Mouse (Mus musculus) kidney, embryonic 14.5 days (tissue): ENCODE data around the gene Aldh3a1. TPM values are rescaled to one million over a fixed set of nuclear protein-coding genes. Genes with fewer than 3 reads are reported as not detected.

Experiments
- ATAC-seq: fragments of 200-750 bp; cut with Nextera tagmentation; 2 replicates; pipeline ENCODE4 v1.8.0; 2017; ENCODE audit warnings: moderate number of reproducible peaks, mild to moderate bottlenecking, moderate TSS enrichment, moderate library complexity; ENCODE audit not compliant: low FRiP score, low TSS enrichment
- H3K27ac ChIP-seq: fragments of 300-500 bp; sonication (generic); 2 replicates; pipeline ENCODE4 v1.5.1; 2014; ENCODE audit warnings: low read depth, mild to moderate bottlenecking, low read length, moderate library complexity, mixed read lengths
- H3K27me3 ChIP-seq: fragments of 300-500 bp; sonication (generic); 2 replicates; pipeline ENCODE4 v1.6.1; 2014; ENCODE audit warnings: mild to moderate bottlenecking, low read length; ENCODE audit not compliant: control insufficient read depth, insufficient read depth
- H3K36me3 ChIP-seq: fragments of 300-500 bp; sonication (generic); 2 replicates; pipeline ENCODE4 v1.6.1; 2014; ENCODE audit warnings: low read length, mixed read lengths; ENCODE audit not compliant: control insufficient read depth, insufficient read depth
- H3K4me1 ChIP-seq: fragments of 300-500 bp; sonication (generic); 2 replicates; pipeline ENCODE4 v1.6.1; 2014; ENCODE audit warnings: low read length, mixed read lengths; ENCODE audit not compliant: control insufficient read depth, insufficient read depth
- H3K4me2 ChIP-seq: fragments of 300-500 bp; sonication (generic); replicated peaks from 2 replicates; pipeline ENCODE4 v1.6.1; 2014; ENCODE audit warnings: low read depth, mild to moderate bottlenecking, low read length
- H3K4me3 ChIP-seq: fragments of 300-500 bp; sonication (generic); 2 replicates; pipeline ENCODE4 v1.5.1; 2014; ENCODE audit warnings: mild to moderate bottlenecking, low read length
- H3K9ac ChIP-seq: fragments of 300-500 bp; sonication (generic); 2 replicates; pipeline ENCODE4 v1.6.1; 2014; ENCODE audit warnings: low read depth, mild to moderate bottlenecking, low read length, moderate library complexity
- H3K9me3 ChIP-seq: fragments of 300-500 bp; sonication (generic); 2 replicates; pipeline ENCODE4 v1.6.1; 2016; ENCODE audit warnings: low read length; ENCODE audit not compliant: control insufficient read depth
- WGBS: fragments of 180-500 bp; shearing (Covaris S2); extraction: QIAGEN DNeasy Blood & Tissue Kit; methylation state at CpG from one replicate; pipeline ENCODE4 v1.1.7; 2014; 5-methylcytosine and 5-hydroxymethylcytosine counted together
- polyA plus RNA-seq: library from polyadenylated mRNA; unstranded; fragments of >200 nt; fragmentation: Nextera tagmentation; extraction: Ambion mirVana; gene quantifications from 2 replicates; pipeline ENCODE4 v1.2.1, GENCODE M21; 2014

Gene Aldh3a1
- not detected in 2 replicates for polyA plus RNA-seq

- H3K27ac ChIP-seq: no peak within 1 kb of the TSS
- no peaks in the 10 kb centered on the region for H3K36me3 ChIP-seq
- 60% methylated on average over 10 of the region's 10 CpGs for WGBS
Observed at GRCm38 (mm10) chr11:61207487-61208246, at the start of gene Aldh3a1. Gene Aldh3a1, plus strand, starts transcription at chr11:61207537.

GRCm38 (mm10) chr11:61158141-61158540 lies 49.2 kb upstream of the Aldh3a1 start:
- peaks cover 99% of the 10 kb centered on the region for H3K36me3 ChIP-seq
- WGBS: 83% methylated on average over 3 of the region's 3 CpGs
- no peak overlapping the region for H3K4me3 ChIP-seq
- H3K27me3 ChIP-seq: no peaks in the 10 kb centered on the region
- no peak overlapping the region for H3K27ac ChIP-seq
- H3K9me3 ChIP-seq: no peaks in the 10 kb centered on the region
- H3K9ac ChIP-seq: no peak overlapping the region
- H3K4me1 ChIP-seq: no peaks in the 10 kb centered on the region
- no peak overlapping the region for H3K4me2 ChIP-seq
- no peak for ATAC-seq

More at GRCm38 (mm10) chr11:61207487-61208246, at the start of gene Aldh3a1:
- peaks cover 10% of the 10 kb centered on the region; the same call in 1 of the 2 replicates for H3K27me3 ChIP-seq
- H3K4me3 ChIP-seq: no peak within 1 kb of the TSS
- no peak within 1 kb of the TSS for H3K9ac ChIP-seq
- ATAC-seq: no peak
- no peak within 1 kb of the TSS for H3K4me2 ChIP-seq
- no peaks in the 10 kb centered on the region for H3K4me1 ChIP-seq
- no peaks in the 10 kb centered on the region for H3K9me3 ChIP-seq

GRCm38 (mm10) chr11:61159796-61160732 lies 47.3 kb upstream of the Aldh3a1 start:
- WGBS: 80% methylated on average over 11 of the region's 11 CpGs

GRCm38 (mm10) chr11:61161121-61161520 lies 46.2 kb upstream of the Aldh3a1 start:
- ATAC-seq: no peak
- 95% methylated on average over 13 of the region's 13 CpGs for WGBS

More at GRCm38 (mm10) chr11:61159796-61160732, 47.3 kb upstream of the Aldh3a1 start:
- Histone ChIP-seq H3K9me3 (no peaks in the 10 kb centered on the region), H3K4me3 (no peak overlapping the region), H3K27ac (no peak overlapping the region), H3K27me3 (no peaks in the 10 kb centered on the region), H3K4me2 (no peak overlapping the region), H3K9ac (no peak overlapping the region), H3K4me1 (no peaks in the 10 kb centered on the region), H3K36me3 (peaks cover 100% of the 10 kb centered on the region)
- ATAC-seq: no peak

GRCm38 (mm10) chr11:61162776-61163175 lies 44.6 kb upstream of the Aldh3a1 start:
- no peaks in the 10 kb centered on the region for H3K9me3 ChIP-seq
- peaks cover 100% of the 10 kb centered on the region for H3K36me3 ChIP-seq
- no peak overlapping the region for H3K4me3 ChIP-seq
- no peaks in the 10 kb centered on the region for H3K4me1 ChIP-seq
- WGBS: 95% methylated on average over 14 of the region's 14 CpGs
- H3K9ac ChIP-seq: no peak overlapping the region
- no peak overlapping the region for H3K27ac ChIP-seq
- no peak overlapping the region for H3K4me2 ChIP-seq
- H3K27me3 ChIP-seq: no peaks in the 10 kb centered on the region
- ATAC-seq: no peak

More at GRCm38 (mm10) chr11:61161121-61161520, 46.2 kb upstream of the Aldh3a1 start:
- H3K27me3 ChIP-seq: no peaks in the 10 kb centered on the region
- peaks cover 100% of the 10 kb centered on the region for H3K36me3 ChIP-seq
- no peak overlapping the region for H3K27ac ChIP-seq
- no peak overlapping the region for H3K4me3 ChIP-seq
- H3K9ac ChIP-seq: no peak overlapping the region
- no peaks in the 10 kb centered on the region for H3K9me3 ChIP-seq
- no peaks in the 10 kb centered on the region for H3K4me1 ChIP-seq
- no peak overlapping the region for H3K4me2 ChIP-seq

GRCm38 (mm10) chr11:61163341-61163740 lies 44.0 kb upstream of the Aldh3a1 start:
- H3K9ac ChIP-seq: no peak overlapping the region
- no peak overlapping the region for H3K4me3 ChIP-seq
- no peaks in the 10 kb centered on the region for H3K9me3 ChIP-seq
- no peaks in the 10 kb centered on the region for H3K4me1 ChIP-seq
- H3K27ac ChIP-seq: no peak overlapping the region
- peaks cover 96% of the 10 kb centered on the region for H3K36me3 ChIP-seq
- H3K4me2 ChIP-seq: no peak overlapping the region
- no peaks in the 10 kb centered on the region for H3K27me3 ChIP-seq
- 86% methylated on average over 3 of the region's 3 CpGs for WGBS
- ATAC-seq: no peak

- H3K4me3 ChIP-seq: no peak overlapping the region
- WGBS: 96% methylated on average over 6 of the region's 6 CpGs
- H3K4me2 ChIP-seq: no peak overlapping the region
- no peaks in the 10 kb centered on the region for H3K4me1 ChIP-seq
- H3K9me3 ChIP-seq: no peaks in the 10 kb centered on the region
- H3K27me3 ChIP-seq: no peaks in the 10 kb centered on the region
- H3K9ac ChIP-seq: no peak overlapping the region
- H3K27ac ChIP-seq: no peak overlapping the region
- ATAC-seq: no peak
- H3K36me3 ChIP-seq: peaks cover 86% of the 10 kb centered on the region
Observed at GRCm38 (mm10) chr11:61164366-61164765, 43.0 kb upstream of the Aldh3a1 start.

- H3K9ac ChIP-seq: no peak overlapping the region
- H3K9me3 ChIP-seq: no peaks in the 10 kb centered on the region
- no peaks in the 10 kb centered on the region for H3K4me1 ChIP-seq
- no peak for ATAC-seq
- H3K36me3 ChIP-seq: peaks cover 81% of the 10 kb centered on the region
- H3K4me3 ChIP-seq: no peak overlapping the region
- H3K4me2 ChIP-seq: no peak overlapping the region
- H3K27ac ChIP-seq: no peak overlapping the region
- H3K27me3 ChIP-seq: no peaks in the 10 kb centered on the region
- 95% methylated on average over 10 of the region's 10 CpGs for WGBS
Observed at GRCm38 (mm10) chr11:61164881-61165280, 42.5 kb upstream of the Aldh3a1 start.
